Mouse (Mus musculus) MEL (cell line): ENCODE measurements around the gene Col5a3. TPM values are rescaled to one million over a fixed set of nuclear protein-coding genes. Genes with fewer than 3 reads are reported as not detected.

Source experiments
- DNase-seq: peaks from one replicate; pipeline ENCODE4 v3.0.0; 2011; ENCODE audit warnings: low read depth, low spot score
- H3K27ac ChIP-seq: 2 replicates; pipeline ENCODE4 v1.5.1; 2012; ENCODE audit warnings: low read depth, mild to moderate bottlenecking, control low read depth, low read length, moderate library complexity; ENCODE audit not compliant: control insufficient read depth
- H3K27me3 ChIP-seq, 2 experiments: fragments of 150-350 bp in 1 of 2; sonication (generic) in 1 of 2; 2 replicates each; pipeline ENCODE4 v1.6.1; 2012; ENCODE audit warnings: low read length in 2 of 2, mild to moderate bottlenecking in 2 of 2, improper control_type of control experiment in 1 of 2, moderate library complexity in 1 of 2; ENCODE audit not compliant: insufficient read depth in 2 of 2, control insufficient read depth in 1 of 2
- H3K36me3 ChIP-seq, 2 experiments: 2 replicates each; pipeline ENCODE4 v1.6.1; 2012 to 2014; ENCODE audit warnings: low read length in 2 of 2, improper control_type of control experiment in 1 of 2, inconsistent platforms in 1 of 2, mild to moderate bottlenecking in 1 of 2; ENCODE audit not compliant: insufficient read depth in 2 of 2, control insufficient read depth in 1 of 2
- H3K4me1 ChIP-seq, 2 experiments: fragments of 150-350 bp in 1 of 2; sonication (generic) in 1 of 2; 2 replicates each; pipeline ENCODE4 v1.6.1; 2012; ENCODE audit warnings: low read length in 2 of 2, improper control_type of control experiment in 1 of 2, mild to moderate bottlenecking in 1 of 2; ENCODE audit not compliant: insufficient read depth in 2 of 2, control insufficient read depth in 1 of 2
- H3K4me3 ChIP-seq, 2 experiments: fragments of 150-350 bp in 1 of 2; sonication (generic) in 1 of 2; 2 replicates each; pipeline ENCODE4 v1.5.1; 2012; ENCODE audit warnings: low read depth in 2 of 2, low read length in 2 of 2, mild to moderate bottlenecking in 2 of 2, moderate library complexity in 2 of 2, control low read depth in 1 of 2, improper control_type of control experiment in 1 of 2; ENCODE audit not compliant: control insufficient read depth in 1 of 2, insufficient read depth in 1 of 2
- H3K79me2 ChIP-seq: 2 replicates; pipeline ENCODE4 v1.6.1; 2012; ENCODE audit warnings: mild to moderate bottlenecking, low read length, moderate library complexity; ENCODE audit not compliant: control insufficient read depth, poor library complexity, insufficient read depth
- H3K9ac ChIP-seq: 2 replicates; pipeline ENCODE4 v1.6.1; 2012; ENCODE audit warnings: low read depth, mild to moderate bottlenecking, control low read depth, low read length, moderate library complexity; ENCODE audit not compliant: control insufficient read depth, poor library complexity, severe bottlenecking
- H3K9me3 ChIP-seq: fragments of 150-350 bp; sonication (generic); replicated peaks from 2 replicates; pipeline ENCODE4 v1.6.1; 2012; ENCODE audit warnings: mild to moderate bottlenecking, low read length, improper control_type of control experiment, moderate library complexity; ENCODE audit not compliant: insufficient read depth
- CTCF ChIP-seq, 3 experiments: IDR thresholded peaks in 2 of 3; conservative IDR thresholded peaks in 1 of 3; 2 replicates each; pipeline ENCODE4 v1.5.1; 2011 to 2012; ENCODE audit warnings: low read length in 3 of 3, low read depth in 2 of 3, mild to moderate bottlenecking in 2 of 3, improper control_type of control experiment in 1 of 3, inconsistent platforms in 1 of 3, mixed read lengths in 1 of 3, moderate library complexity in 1 of 3; ENCODE audit not compliant: control insufficient read depth in 1 of 3, insufficient read depth in 1 of 3, poor library complexity in 1 of 3, severe bottlenecking in 1 of 3
- ELF1 ChIP-seq: IDR thresholded peaks from 2 replicates; pipeline ENCODE4 v1.6.1; 2014; ENCODE audit warnings: low read depth, mild to moderate bottlenecking, inconsistent platforms, low read length, improper control_type of control experiment, moderate library complexity
- GABPA ChIP-seq: IDR thresholded peaks from 2 replicates; pipeline ENCODE4 v1.6.1; 2012; ENCODE audit warnings: low read depth, mild to moderate bottlenecking, inconsistent platforms, low read length, improper control_type of control experiment, moderate library complexity
- HCFC1 ChIP-seq: IDR thresholded peaks from 2 replicates; pipeline ENCODE4 v1.6.1; 2012; ENCODE audit warnings: low read depth, mild to moderate bottlenecking, inconsistent platforms, low read length, improper control_type of control experiment, moderate library complexity
- JUND ChIP-seq: IDR thresholded peaks from 2 replicates; pipeline ENCODE4 v1.6.1; 2011; ENCODE audit warnings: low read depth, mild to moderate bottlenecking, improper control_type of control experiment, low read length
- MAFK ChIP-seq: IDR thresholded peaks from 2 replicates; pipeline ENCODE4 v1.6.1; 2011; ENCODE audit warnings: low read depth, mild to moderate bottlenecking, low read length, improper control_type of control experiment, borderline replicate concordance
- MEF2A ChIP-seq: IDR thresholded peaks from 2 replicates; pipeline ENCODE4 v1.6.1; 2014; ENCODE audit warnings: low read depth, mild to moderate bottlenecking, inconsistent platforms, low read length, improper control_type of control experiment; ENCODE audit not compliant: poor library complexity, insufficient replicate concordance, severe bottlenecking; ENCODE audit errors: extremely low read depth
- MYB ChIP-seq: IDR thresholded peaks from 2 replicates; pipeline ENCODE4 v1.6.1; 2011; ENCODE audit warnings: mild to moderate bottlenecking, low read depth, low read length, improper control_type of control experiment
- NELFE ChIP-seq: IDR thresholded peaks from 2 replicates; pipeline ENCODE4 v1.6.1; 2011; ENCODE audit warnings: low read depth, low read length, improper control_type of control experiment
- NRF1 ChIP-seq: IDR thresholded peaks from 2 replicates; pipeline ENCODE4 v1.6.1; 2014; ENCODE audit warnings: low read depth, mild to moderate bottlenecking, inconsistent platforms, low read length, improper control_type of control experiment, moderate library complexity; ENCODE audit not compliant: poor library complexity, insufficient read depth, severe bottlenecking
- POLR2AphosphoS2 ChIP-seq: IDR thresholded peaks from 2 replicates; pipeline ENCODE4 v1.6.1; 2011; ENCODE audit warnings: low read length, improper control_type of control experiment
- POLR2AphosphoS5 ChIP-seq: IDR thresholded peaks from 2 replicates; pipeline ENCODE4 v1.6.1; 2012; ENCODE audit warnings: low read depth, borderline replicate concordance, mild to moderate bottlenecking, inconsistent platforms, low read length, moderate library complexity, mixed read lengths
- RCOR1 ChIP-seq: IDR thresholded peaks from 2 replicates; pipeline ENCODE4 v1.6.1; 2012; ENCODE audit warnings: low read depth, mild to moderate bottlenecking, inconsistent platforms, low read length, improper control_type of control experiment
- SIN3A ChIP-seq: IDR thresholded peaks from 2 replicates; pipeline ENCODE4 v1.6.1; 2012; ENCODE audit warnings: low read length, improper control_type of control experiment, inconsistent platforms
- TCF12 ChIP-seq: IDR thresholded peaks from 2 replicates; pipeline ENCODE4 v1.6.1; 2014; ENCODE audit warnings: low read depth, mild to moderate bottlenecking, inconsistent platforms, low read length, improper control_type of control experiment, moderate library complexity
- USF1 ChIP-seq: IDR thresholded peaks from 2 replicates; pipeline ENCODE4 v1.6.1; 2014; ENCODE audit warnings: low read depth, mild to moderate bottlenecking, inconsistent platforms, low read length, improper control_type of control experiment, moderate library complexity
- USF2 ChIP-seq, 2 experiments: IDR thresholded peaks; 2 replicates each; pipeline ENCODE4 v1.6.1; 2011 to 2012; ENCODE audit warnings: improper control_type of control experiment in 2 of 2, low read length in 2 of 2, borderline replicate concordance in 1 of 2, inconsistent platforms in 1 of 2, low read depth in 1 of 2, mild to moderate bottlenecking in 1 of 2; ENCODE audit not compliant: insufficient read depth in 1 of 2
- ZC3H11A ChIP-seq: IDR thresholded peaks from 2 replicates; pipeline ENCODE4 v1.6.1; 2012; ENCODE audit warnings: low read depth, mild to moderate bottlenecking, inconsistent platforms, low read length, improper control_type of control experiment
- ZMIZ1 ChIP-seq: IDR thresholded peaks from 2 replicates; pipeline ENCODE4 v1.6.1; 2012; ENCODE audit warnings: low read depth, mild to moderate bottlenecking, inconsistent platforms, low read length, improper control_type of control experiment, moderate library complexity
- ZNF384 ChIP-seq: IDR thresholded peaks from 2 replicates; pipeline ENCODE4 v1.6.1; 2012; ENCODE audit warnings: low read depth, mild to moderate bottlenecking, inconsistent platforms, low read length, improper control_type of control experiment
- polyA plus RNA-seq, 2 experiments: library from polyadenylated mRNA; stranded (reverse) in 1 of 2; unstranded in 1 of 2; fragments of >175 nt in 1 of 2; fragments of >200 nt in 1 of 2; gene quantifications; 2 replicates each; pipeline versions ENCODE4 v1.2.1 to v1.2.4; 2012; ENCODE audit warnings: low replicate concordance in 2 of 2, low read depth in 1 of 2; ENCODE audit not compliant: insufficient read length in 2 of 2, insufficient read depth in 1 of 2, missing spikeins in 1 of 2
- total RNA-seq: library from RNA; depleted of rRNA; stranded (reverse); fragments of 300-350 nt; gene quantifications from 2 replicates; pipeline ENCODE4 v1.2.3, GENCODE M21; 2012; rRNA removed

Gene Col5a3
- 0.07 and 0.08 TPM in 2 replicates for total RNA-seq
- polyA plus RNA-seq: under 1 TPM in 1 of 2 experiments, not detected in 1; 0.53 TPM

DNA sequence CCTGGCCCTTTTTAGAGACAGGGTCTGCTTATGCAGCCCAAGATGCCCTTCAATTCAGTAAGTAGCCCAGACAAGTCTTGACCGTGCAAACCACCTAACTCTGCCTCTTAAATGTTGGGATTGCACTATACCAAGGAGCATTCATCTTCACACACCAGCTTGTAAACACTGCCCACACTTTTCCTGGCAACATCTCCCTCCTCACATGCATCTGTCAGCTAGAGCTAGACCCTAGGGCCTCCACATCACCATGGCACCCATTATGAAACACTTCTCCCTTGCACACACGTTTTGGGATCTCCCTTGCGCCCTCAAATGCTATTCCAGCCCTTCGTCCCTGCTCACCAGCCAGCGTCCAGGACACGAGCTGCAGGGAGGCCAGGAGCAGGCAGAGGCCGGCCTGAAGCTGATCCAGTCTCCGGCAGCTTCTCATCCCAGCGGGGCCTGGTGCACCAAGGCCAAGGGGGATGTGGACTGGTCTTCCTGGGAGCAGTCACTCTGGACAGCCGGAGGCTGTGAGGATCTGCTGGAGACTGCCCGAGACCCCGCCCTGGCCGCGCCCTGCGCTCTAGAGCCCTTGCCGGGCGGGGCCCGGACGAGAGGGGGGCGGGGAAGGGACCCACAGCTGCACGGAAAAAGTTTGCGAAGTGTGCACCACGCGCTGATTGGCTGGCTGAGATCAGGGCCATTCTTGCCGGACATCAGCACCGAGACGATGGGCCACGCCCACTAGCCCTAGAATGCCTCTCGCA is at the start of gene Col5a3:
Gene Col5a3 (minus strand): TSS at position 547 of the 752 bp plus-strand sequence.
- TF ChIP-seq HCFC1 (no peak), POLR2AphosphoS2 (no peak), NELFE (no peak), USF2 (IDR thresholded peaks at IDR 0.05; ENCODE audit: borderline replicate concordance in 1 of 2, insufficient read depth in 1 of 2, low read depth in 1 of 2, low read length in 2 of 2) (no peak), MYB (no peak), GABPA (no peak), MEF2A (no peak), ELF1 (no peak), CTCF (IDR thresholded peaks at IDR 0.05 in 2 of 3, conservative IDR thresholded peaks at IDR 0.05 in 1 of 3; ENCODE audit: control insufficient read depth in 1 of 3, insufficient read depth in 1 of 3, low read depth in 2 of 3, low read length in 3 of 3, poor library complexity in 1 of 3, severe bottlenecking in 1 of 3) (no peak), ZNF384 (no peak), POLR2AphosphoS5 (no peak), RCOR1 (no peak), ZC3H11A (no peak), MAFK (no peak), USF1 (no peak), SIN3A (no peak), NRF1 (no peak), ZMIZ1 (no peak), TCF12 (no peak), JUND (no peak)
- H3K9ac ChIP-seq: no peak within 1 kb of the TSS
- H3K4me3 ChIP-seq: no peak within 1 kb of the TSS
- no peaks in the 10 kb centered on the region for H3K36me3 ChIP-seq
- DNase-seq: no peak
- H3K27me3 ChIP-seq: peaks cover 0 to 5% of the 10 kb centered on the region in 2 experiments; a peak in 2 of 4 replicates
- H3K4me1 ChIP-seq: no peaks in the 10 kb centered on the region
- H3K79me2 ChIP-seq: no peaks in the 10 kb centered on the region
- no peaks in the 10 kb centered on the region for H3K9me3 ChIP-seq
- no peak within 1 kb of the TSS for H3K27ac ChIP-seq
